Mouse (Mus musculus) embryonic facial prominence, embryonic 15.5 days (tissue): Measurements from ENCODE around the gene Nr2c2. TPM values are rescaled to one million over a fixed set of nuclear protein-coding genes. Genes with fewer than 3 reads are reported as not detected.

Experiments
- ATAC-seq: fragments of 200-750 bp; cut with Nextera tagmentation; 2 replicates; pipeline ENCODE4 v1.8.0; 2017; ENCODE audit warnings: low read depth, moderate TSS enrichment; ENCODE audit not compliant: insufficient number of reproducible peaks, low FRiP score, low TSS enrichment
- H3K27ac ChIP-seq: fragments of 300-500 bp; sonication (generic); replicated peaks from 2 replicates; pipeline ENCODE4 v1.5.1; 2015; ENCODE audit warnings: mild to moderate bottlenecking, inconsistent platforms
- H3K27me3 ChIP-seq: fragments of 300-500 bp; sonication (generic); 2 replicates; pipeline ENCODE4 v1.6.1; 2015; ENCODE audit warnings: inconsistent platforms
- H3K36me3 ChIP-seq: fragments of 300-500 bp; sonication (generic); 2 replicates; pipeline ENCODE4 v1.6.1; 2015; ENCODE audit warnings: mild to moderate bottlenecking, inconsistent platforms
- H3K4me1 ChIP-seq: fragments of 300-500 bp; sonication (generic); 2 replicates; pipeline ENCODE4 v1.6.1; 2015; ENCODE audit warnings: inconsistent platforms
- H3K4me2 ChIP-seq: fragments of 300-500 bp; sonication (generic); replicated peaks from 2 replicates; pipeline ENCODE4 v1.6.1; 2015; ENCODE audit warnings: mild to moderate bottlenecking, inconsistent platforms
- H3K4me3 ChIP-seq: fragments of 300-500 bp; sonication (generic); replicated peaks from 2 replicates; pipeline ENCODE4 v1.5.1; 2015; ENCODE audit warnings: mild to moderate bottlenecking, inconsistent platforms
- H3K9ac ChIP-seq: fragments of 300-500 bp; sonication (generic); 2 replicates; pipeline ENCODE4 v1.6.1; 2015; ENCODE audit warnings: inconsistent platforms
- H3K9me3 ChIP-seq: fragments of 300-500 bp; sonication (generic); replicated peaks from 2 replicates; pipeline ENCODE4 v1.6.1; 2016; ENCODE audit warnings: inconsistent platforms
- WGBS: fragments of 180-500 bp; shearing (Covaris S2); methylation state at CpG from one replicate; pipeline ENCODE4 v1.1.7; 2015; 5-methylcytosine and 5-hydroxymethylcytosine counted together
- polyA plus RNA-seq: library from polyadenylated mRNA; unstranded; fragments of >200 nt; fragmentation: Nextera tagmentation; extraction: Ambion mirVana; gene quantifications from 2 replicates; pipeline ENCODE4 v1.2.1, GENCODE M21; 2015

Nr2c2 gene
- polyA plus RNA-seq, 1 experiment from 2014 or later: 25.3 TPM

DNA sequence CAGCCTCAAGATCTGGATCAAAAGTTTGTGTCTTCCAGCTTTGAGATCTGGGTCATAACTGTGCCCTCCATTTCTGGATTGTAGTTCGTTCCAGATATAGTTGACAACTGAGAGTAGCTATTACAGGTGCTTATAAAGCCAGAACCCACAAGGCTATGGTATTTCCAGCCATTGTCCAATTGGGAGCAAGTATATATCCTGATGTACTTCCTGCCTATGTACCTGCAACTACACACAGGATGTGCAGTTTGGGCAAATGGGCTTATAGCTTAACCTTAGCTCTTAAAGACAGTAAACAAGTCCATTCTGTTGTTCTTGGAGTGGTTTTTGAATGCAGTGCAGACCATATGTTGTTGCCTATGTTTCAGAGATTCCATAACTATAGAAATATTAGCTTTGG is 40.3 kb downstream of the Nr2c2 start:
- ATAC-seq: no peak
- H3K4me2 ChIP-seq: no peak overlapping the region
- no peaks in the 10 kb centered on the region for H3K27me3 ChIP-seq
- H3K36me3 ChIP-seq: peaks cover 7% of the 10 kb centered on the region; the same call in 1 of the 2 replicates
- H3K4me3 ChIP-seq: no peak overlapping the region
- no peak overlapping the region for H3K27ac ChIP-seq
- 76% methylated on average over 1 of the region's 1 CpGs for WGBS
- no peaks in the 10 kb centered on the region for H3K9me3 ChIP-seq
- no peak overlapping the region for H3K9ac ChIP-seq
- H3K4me1 ChIP-seq: peaks cover 4% of the 10 kb centered on the region; the same call in 1 of the 2 replicates

DNA sequence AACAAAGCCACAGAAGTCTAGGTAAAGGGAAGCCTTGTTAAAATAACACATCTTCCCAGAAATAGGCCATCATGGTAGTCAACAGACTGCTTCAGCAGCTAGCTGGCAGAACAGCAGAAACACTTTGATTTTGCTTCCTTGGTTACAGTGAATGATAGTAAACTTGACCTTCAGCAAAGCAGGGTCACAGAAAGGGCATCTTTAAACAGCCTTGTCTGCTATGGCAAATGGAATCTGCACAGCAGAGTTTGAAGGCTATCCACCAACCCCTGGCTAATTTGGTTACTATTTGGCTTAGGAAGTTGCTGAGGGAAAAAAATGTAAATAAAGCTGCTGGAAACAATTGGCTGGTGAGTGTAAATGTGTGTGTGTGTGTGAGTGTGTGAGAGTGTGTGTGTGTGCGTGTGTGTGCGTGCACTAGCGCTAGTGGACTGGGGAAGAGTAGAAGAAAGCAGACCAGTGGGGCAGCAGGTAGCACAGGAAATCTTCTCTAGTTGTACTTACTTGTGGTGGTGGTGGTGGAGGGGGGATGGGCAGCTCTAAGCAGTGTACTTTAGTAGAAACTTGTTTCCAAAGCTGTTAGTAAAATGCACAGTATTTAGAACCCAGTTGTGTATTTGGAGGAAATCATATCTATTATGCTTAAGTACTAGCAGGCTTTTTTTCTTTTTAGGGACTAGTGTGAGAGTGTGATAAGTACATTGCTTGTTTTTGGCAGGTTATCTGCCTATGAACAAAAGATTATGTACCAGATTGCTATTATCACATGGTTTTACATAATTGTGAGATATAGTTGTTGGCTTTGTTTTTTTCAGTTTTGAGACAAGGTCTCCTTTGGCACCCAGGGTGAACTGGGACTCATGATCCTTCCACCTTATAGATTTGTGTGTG is 41.1 kb downstream of the Nr2c2 start:
- H3K9ac ChIP-seq: no peak overlapping the region
- peaks cover 7% of the 10 kb centered on the region; the same call in 1 of the 2 replicates for H3K36me3 ChIP-seq
- WGBS: 94% methylated on average over 3 of the region's 3 CpGs
- no peak overlapping the region for H3K4me3 ChIP-seq
- no peaks in the 10 kb centered on the region for H3K27me3 ChIP-seq
- no peaks in the 10 kb centered on the region for H3K9me3 ChIP-seq
- H3K4me1 ChIP-seq: peaks cover 4% of the 10 kb centered on the region; the same call in 1 of the 2 replicates
- H3K27ac ChIP-seq: no peak overlapping the region
- no peak overlapping the region for H3K4me2 ChIP-seq
- no peak for ATAC-seq

- no peak overlapping the region for H3K27ac ChIP-seq
These were observed 42.4 kb downstream of the Nr2c2 start for GRCm38 (mm10) chr6:92133617-92134016.

DNA sequence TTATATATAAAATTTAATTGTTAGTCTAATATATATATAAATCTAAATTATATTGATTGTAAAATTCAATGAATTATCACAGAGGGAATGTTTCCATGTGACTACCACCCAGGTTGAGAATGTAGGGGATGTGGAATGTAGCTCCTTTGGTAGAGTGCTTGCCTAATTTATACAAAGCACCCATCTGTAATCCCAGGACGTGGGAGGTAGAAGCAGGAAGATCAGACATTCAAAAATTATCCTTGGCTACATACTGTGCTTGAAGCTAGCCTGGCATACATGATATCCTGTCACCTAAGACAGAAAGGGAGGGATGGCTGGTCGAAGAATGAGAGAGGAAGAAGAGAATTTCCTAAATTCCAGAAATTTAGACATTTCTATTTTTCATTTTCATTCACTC is 45.2 kb downstream of the Nr2c2 start:
- Histone ChIP-seq H3K4me1 (no peaks in the 10 kb centered on the region), H3K9ac (no peak overlapping the region), H3K9me3 (no peaks in the 10 kb centered on the region), H3K4me3 (no peak overlapping the region), H3K4me2 (no peak overlapping the region), H3K36me3 (peaks cover 19% of the 10 kb centered on the region; the same call in 1 of the 2 replicates), H3K27ac (no peak overlapping the region), H3K27me3 (no peaks in the 10 kb centered on the region)
- no peak for ATAC-seq
- 70% methylated on average over 2 of the region's 2 CpGs for WGBS

More at GRCm38 (mm10) chr6:92133617-92134016, 42.4 kb downstream of the Nr2c2 start:
- no peak overlapping the region for H3K4me2 ChIP-seq
- H3K27me3 ChIP-seq: no peaks in the 10 kb centered on the region
- H3K4me1 ChIP-seq: peaks cover 4% of the 10 kb centered on the region; the same call in 1 of the 2 replicates
- H3K4me3 ChIP-seq: no peak overlapping the region
- no peak for ATAC-seq
- no peaks in the 10 kb centered on the region for H3K9me3 ChIP-seq
- H3K9ac ChIP-seq: no peak overlapping the region
- peaks cover 7% of the 10 kb centered on the region; the same call in 1 of the 2 replicates for H3K36me3 ChIP-seq
- WGBS: 88% methylated on average over 2 of the region's 2 CpGs

DNA sequence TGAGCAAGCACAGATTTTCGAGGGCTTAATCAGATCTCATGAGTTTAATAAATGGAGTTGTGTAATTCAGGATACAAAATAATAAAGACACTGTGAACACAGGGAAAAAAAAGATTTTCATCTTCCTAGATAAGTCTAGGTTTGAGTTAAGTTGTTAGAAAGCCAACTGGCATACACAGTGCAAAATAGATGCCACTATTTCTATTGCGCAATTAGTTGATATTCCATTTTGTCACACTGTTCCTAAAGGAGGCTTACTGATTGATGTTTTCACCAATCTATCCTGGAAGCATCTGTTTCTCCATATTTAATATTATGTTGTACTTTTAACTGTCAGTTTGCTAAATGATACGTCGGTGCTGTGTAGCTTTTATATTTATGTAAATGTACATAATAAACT is 54.7 kb downstream of the Nr2c2 start:
- no peak for ATAC-seq
- WGBS: 95% methylated on average over 4 of the region's 4 CpGs
- Histone ChIP-seq H3K27me3 (no peaks in the 10 kb centered on the region), H3K9ac (no peak overlapping the region), H3K36me3 (peaks cover 27% of the 10 kb centered on the region), H3K4me3 (no peak overlapping the region), H3K9me3 (no peaks in the 10 kb centered on the region), H3K27ac (no peak overlapping the region), H3K4me2 (no peak overlapping the region), H3K4me1 (no peaks in the 10 kb centered on the region)

DNA sequence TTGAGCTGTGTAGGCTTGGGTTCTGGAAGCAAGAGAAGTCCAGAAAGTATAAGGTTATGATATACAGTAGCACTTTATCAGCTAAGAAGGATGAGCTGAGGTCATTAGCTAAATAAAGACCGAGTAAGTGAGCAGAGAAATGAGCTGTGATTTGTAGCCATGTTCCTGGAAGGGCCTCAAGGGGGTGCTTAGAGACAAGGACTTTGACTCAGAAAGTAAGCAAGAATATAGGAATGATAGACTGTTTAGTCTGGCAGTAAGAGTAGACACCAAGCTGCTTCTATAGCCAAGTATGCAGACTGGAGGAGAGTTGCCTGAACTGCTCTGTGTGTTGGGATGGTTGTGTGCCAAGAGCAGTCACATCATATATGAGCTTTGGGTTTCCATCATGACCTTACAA is 62.6 kb downstream of the Nr2c2 start:
- H3K27ac ChIP-seq: no peak overlapping the region
- no peak overlapping the region for H3K4me2 ChIP-seq
- H3K36me3 ChIP-seq: peaks cover 80% of the 10 kb centered on the region
- ATAC-seq: no peak
- no peaks in the 10 kb centered on the region for H3K27me3 ChIP-seq
- no peak overlapping the region for H3K4me3 ChIP-seq
- 86% methylated on average over 1 of the region's 1 CpGs for WGBS
- H3K4me1 ChIP-seq: no peaks in the 10 kb centered on the region
- H3K9ac ChIP-seq: no peak overlapping the region
- H3K9me3 ChIP-seq: no peaks in the 10 kb centered on the region

- no peak for ATAC-seq
- no peaks in the 10 kb centered on the region for H3K4me1 ChIP-seq
- H3K36me3 ChIP-seq: peaks cover 97% of the 10 kb centered on the region
- H3K9ac ChIP-seq: no peak overlapping the region
- no peak overlapping the region for H3K4me3 ChIP-seq
- H3K4me2 ChIP-seq: no peak overlapping the region
- H3K27ac ChIP-seq: no peak overlapping the region
- 90% methylated on average over 3 of the region's 3 CpGs for WGBS
- H3K9me3 ChIP-seq: no peaks in the 10 kb centered on the region
- H3K27me3 ChIP-seq: no peaks in the 10 kb centered on the region
These were observed 67.6 kb downstream of the Nr2c2 start for GRCm38 (mm10) chr6:92158801-92159200.

DNA sequence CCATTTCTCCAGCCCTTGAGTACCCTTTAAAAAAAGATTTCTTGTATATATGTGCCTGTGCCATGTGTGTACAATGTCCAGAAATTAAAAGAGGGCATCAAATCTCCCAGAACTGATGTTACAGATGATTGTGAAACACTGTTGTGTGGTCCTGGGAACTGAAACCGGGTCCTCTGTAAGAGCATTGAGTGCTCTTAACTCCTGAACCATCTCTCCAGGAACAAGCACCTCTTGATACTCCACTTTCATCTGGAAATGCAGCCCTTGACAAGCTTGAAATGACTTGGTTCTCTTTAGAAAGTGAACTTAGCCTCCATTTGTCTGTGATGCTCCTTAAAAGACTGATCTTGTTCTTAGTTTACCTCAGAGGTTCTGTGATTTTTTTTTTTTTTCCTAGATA is 71.5 kb downstream of the Nr2c2 start:
- WGBS: 100% methylated on average over 1 of the region's 1 CpGs
- Histone ChIP-seq H3K27ac (no peak overlapping the region), H3K36me3 (peaks cover 90% of the 10 kb centered on the region), H3K9me3 (no peaks in the 10 kb centered on the region), H3K9ac (no peak overlapping the region), H3K4me3 (no peak overlapping the region), H3K4me1 (no peaks in the 10 kb centered on the region), H3K27me3 (no peaks in the 10 kb centered on the region), H3K4me2 (no peak overlapping the region)
- no peak for ATAC-seq

- ATAC-seq: no peak
- WGBS: 69% methylated on average over 1 of the region's 1 CpGs
- Histone ChIP-seq H3K4me3 (no peak overlapping the region), H3K36me3 (peaks cover 76% of the 10 kb centered on the region), H3K4me1 (0 out of 2 replicates have a peak, but pooled peaks cover 3% of the 10 kb centered on the region), H3K9me3 (no peaks in the 10 kb centered on the region), H3K27me3 (no peaks in the 10 kb centered on the region), H3K9ac (no peak overlapping the region), H3K4me2 (no peak overlapping the region), H3K27ac (no peak overlapping the region)
These were observed 85.3 kb downstream of the Nr2c2 start for GRCm38 (mm10) chr6:92176450-92176849.

GRCm38 (mm10) chr6:92183621-92184131 is 92.5 kb downstream of the Nr2c2 start, which contains the start of gene Mrps25:
Gene Mrps25, minus strand, starts transcription at chr6:92184033.
- peak within 1 kb of the TSS; percentile 79 for H3K9ac ChIP-seq
- peaks cover 10% of the 10 kb centered on the region for H3K4me1 ChIP-seq
- peak within 1 kb of the TSS; percentile 91 for H3K4me3 ChIP-seq
- WGBS: under 1% methylated on average over 42 of the region's 42 CpGs
- peak within 1 kb of the TSS; percentile 77 for H3K27ac ChIP-seq
- H3K36me3 ChIP-seq: peaks cover 48% of the 10 kb centered on the region
- ATAC-seq: peak; percentile 86
- H3K27me3 ChIP-seq: no peaks in the 10 kb centered on the region
- peak within 1 kb of the TSS; percentile 59 for H3K4me2 ChIP-seq
- H3K9me3 ChIP-seq: no peaks in the 10 kb centered on the region

DNA sequence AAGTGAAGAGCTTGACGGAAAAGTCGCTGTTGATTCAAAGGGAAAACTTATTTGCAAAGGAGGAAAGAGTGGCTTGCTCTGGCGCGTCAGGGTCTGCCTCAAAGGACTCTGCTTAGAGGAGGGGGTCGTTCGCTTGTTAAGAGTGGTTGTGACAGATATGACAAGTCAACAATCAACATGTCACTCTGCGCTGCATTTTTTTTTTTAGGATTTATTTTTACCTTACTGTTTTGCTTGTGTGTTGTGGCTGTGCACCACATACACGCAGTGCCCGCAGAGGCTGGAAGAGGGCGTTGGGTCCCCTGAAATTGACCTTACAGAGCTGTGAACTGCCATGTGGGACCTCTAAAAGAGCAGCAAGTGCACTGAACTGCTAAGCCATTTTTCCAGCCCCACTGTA is 93.0 kb downstream of the Nr2c2 start:
- Histone ChIP-seq H3K27ac (no peak overlapping the region; the same call in 1 of the 2 replicates), H3K36me3 (peaks cover 48% of the 10 kb centered on the region), H3K9ac (no peak overlapping the region), H3K27me3 (no peaks in the 10 kb centered on the region), H3K4me2 (peak overlapping the region; percentile 59), H3K9me3 (no peaks in the 10 kb centered on the region), H3K4me1 (peaks cover 10% of the 10 kb centered on the region), H3K4me3 (peak overlapping the region; percentile 91)
- WGBS: 4% methylated on average over 10 of the region's 10 CpGs
- ATAC-seq: no peak
